In genomic region chr8:122912150-122912549, GRCm38 (mm10) we compare ENCODE assay signal across 15 mouse cellular contexts.
"Had no signal": no experiment of that assay in that cellular context is flagged by ENCODE, and none has a peak within 500 bp of the region (broad histone marks: within the 10 kb centered on the region; RNA-seq: fewer than 3 reads in every experiment).

No protein-coding gene starts in this region.

- H3K4me3 ChIP-seq: kidney, embryonic 15.5 days; limb, embryonic 13.5 days; midbrain, embryonic 10.5 days; myocyte; neural tube, embryonic 13.5 days had no signal

- H3K9me3 ChIP-seq: kidney, embryonic 15.5 days; limb, embryonic 13.5 days; midbrain, embryonic 10.5 days; neural tube, embryonic 13.5 days had no signal

- H3K27me3 ChIP-seq: kidney, embryonic 15.5 days; limb, embryonic 13.5 days; neural tube, embryonic 13.5 days had no signal

- H3K4me2 ChIP-seq: kidney, embryonic 15.5 days; limb, embryonic 13.5 days; liver, embryonic 11.5 days; lung, embryonic 14.5 days; neural tube, embryonic 13.5 days had no signal

- H3K27ac ChIP-seq: kidney, embryonic 15.5 days; limb, embryonic 13.5 days; midbrain, embryonic 10.5 days; neural tube, embryonic 13.5 days had no signal

- H3K9ac ChIP-seq: kidney, embryonic 15.5 days; limb, embryonic 13.5 days; lung, embryonic 14.5 days; neural tube, embryonic 13.5 days had no signal

- DNase-seq: kidney, adult 2 months; kidney, postnatal 14 days; layer of hippocampus, postnatal 36 days; left cerebral cortex, postnatal 4 days; lung, embryonic 14.5 days; lung, postnatal 10 days; midbrain, embryonic 14.5 days; right cerebral cortex, postnatal 25 days; thymus, postnatal 14 days had no signal
